Mouse (Mus musculus): ENCODE measurements at regions not wholly inside any gene's neighbourhood (a gene's known extent, or its start where the extent isn't known, plus 50 kb on each side); places are given as distances from the start of the nearest gene placed in this dataset.

GRCm38 (mm10) chr10:21488374-21488930 lies 104.5 kb upstream of the 1700020N01Rik start:
- 86% methylated on average over 7 of the region's 7 CpGs for WGBS
- ATAC-seq (ENCODE audit: low FRiP score, low TSS enrichment) = no peak

GRCm38 (mm10) chr10:21490910-21491309 lies 102.0 kb upstream of the 1700020N01Rik start:
- no peaks in the 10 kb centered on the region for H3K9me3 ChIP-seq (ENCODE audit: control insufficient read depth, low read length)
- 0 out of 2 replicates have a peak, but pooled peaks cover 2% of the 10 kb centered on the region for H3K4me1 ChIP-seq (ENCODE audit: control insufficient read depth, insufficient read depth, low read length)
- no peak for DNase-seq
- 66% methylated on average over 8 of the region's 8 CpGs for WGBS
- no peak overlapping the region for H3K4me3 ChIP-seq (replicated peaks; ENCODE audit: low read depth, low read length)
- no peak overlapping the region for H3K4me2 ChIP-seq (ENCODE audit: low read length)
- H3K27ac ChIP-seq (replicated peaks; ENCODE audit: low read depth, low read length) = no peak overlapping the region
- no peak for ATAC-seq (ENCODE audit: low FRiP score, low TSS enrichment)
- no peak overlapping the region for H3K9ac ChIP-seq (replicated peaks; ENCODE audit: low read length)
- H3K36me3 ChIP-seq (ENCODE audit: control insufficient read depth, insufficient read depth, low read length) = no peaks in the 10 kb centered on the region
- H3K27me3 ChIP-seq (ENCODE audit: control insufficient read depth, insufficient read depth, low read length) = no peaks in the 10 kb centered on the region

More at GRCm38 (mm10) chr10:21488374-21488930, 104.5 kb upstream of the 1700020N01Rik start:
- Histone ChIP-seq H3K27ac (replicated peaks; ENCODE audit: low read depth, low read length) (no peak overlapping the region), H3K27me3 (ENCODE audit: control insufficient read depth, insufficient read depth, low read length) (no peaks in the 10 kb centered on the region), H3K36me3 (ENCODE audit: control insufficient read depth, insufficient read depth, low read length) (no peaks in the 10 kb centered on the region), H3K9ac (replicated peaks; ENCODE audit: low read length) (no peak overlapping the region), H3K4me3 (replicated peaks; ENCODE audit: low read depth, low read length) (no peak overlapping the region), H3K4me1 (ENCODE audit: control insufficient read depth, insufficient read depth, low read length) (0 out of 2 replicates have a peak, but pooled peaks cover 4% of the 10 kb centered on the region), H3K9me3 (ENCODE audit: control insufficient read depth, low read length) (no peaks in the 10 kb centered on the region), H3K4me2 (ENCODE audit: low read length) (no peak overlapping the region)
- DNase-seq = no peak

GRCm38 (mm10) chr10:21492254-21492894 lies 100.6 kb upstream of the 1700020N01Rik start:
- Histone ChIP-seq H3K9ac (replicated peaks; ENCODE audit: low read length) (no peak overlapping the region), H3K9me3 (ENCODE audit: control insufficient read depth, low read length) (no peaks in the 10 kb centered on the region), H3K27ac (replicated peaks; ENCODE audit: low read depth, low read length) (no peak overlapping the region), H3K4me1 (ENCODE audit: control insufficient read depth, insufficient read depth, low read length) (no peaks in the 10 kb centered on the region), H3K27me3 (ENCODE audit: control insufficient read depth, insufficient read depth, low read length) (no peaks in the 10 kb centered on the region), H3K36me3 (ENCODE audit: control insufficient read depth, insufficient read depth, low read length) (no peaks in the 10 kb centered on the region), H3K4me3 (replicated peaks; ENCODE audit: low read depth, low read length) (no peak overlapping the region), H3K4me2 (ENCODE audit: low read length) (no peak overlapping the region)
- no peak for DNase-seq
- 47% methylated on average over 7 of the region's 7 CpGs for WGBS
- ATAC-seq (ENCODE audit: low FRiP score, low TSS enrichment) = no peak

- no peaks in the 10 kb centered on the region for H3K36me3 ChIP-seq (ENCODE audit: control insufficient read depth, insufficient read depth, low read length)
- H3K4me2 ChIP-seq (ENCODE audit: low read length) = no peak overlapping the region
- WGBS = 11% methylated on average over 1 of the region's 1 CpGs
- H3K4me3 ChIP-seq (replicated peaks; ENCODE audit: low read depth, low read length) = no peak overlapping the region
- H3K9me3 ChIP-seq (ENCODE audit: control insufficient read depth, low read length) = no peaks in the 10 kb centered on the region
- ATAC-seq (ENCODE audit: low FRiP score, low TSS enrichment) (no peak), DNase-seq (no peak)
- no peak overlapping the region for H3K9ac ChIP-seq (replicated peaks; ENCODE audit: low read length)
- H3K27ac ChIP-seq (replicated peaks; ENCODE audit: low read depth, low read length) = no peak overlapping the region
- H3K27me3 ChIP-seq (ENCODE audit: control insufficient read depth, insufficient read depth, low read length) = no peaks in the 10 kb centered on the region
- H3K4me1 ChIP-seq (ENCODE audit: control insufficient read depth, insufficient read depth, low read length) = no peaks in the 10 kb centered on the region
These were observed 98.4 kb upstream of the 1700020N01Rik start for GRCm38 (mm10) chr10:21494536-21494935.

- H3K4me2 ChIP-seq (ENCODE audit: low read length) = no peak overlapping the region
- H3K27me3 ChIP-seq (ENCODE audit: control insufficient read depth, insufficient read depth, low read length) = no peaks in the 10 kb centered on the region
- no peak overlapping the region for H3K9ac ChIP-seq (replicated peaks; ENCODE audit: low read length)
- no peak overlapping the region for H3K4me3 ChIP-seq (replicated peaks; ENCODE audit: low read depth, low read length)
- WGBS = 91% methylated on average over 3 of the region's 3 CpGs
- ATAC-seq (ENCODE audit: low FRiP score, low TSS enrichment) (no peak), DNase-seq (no peak)
- H3K27ac ChIP-seq (replicated peaks; ENCODE audit: low read depth, low read length) = no peak overlapping the region
- no peaks in the 10 kb centered on the region for H3K9me3 ChIP-seq (ENCODE audit: control insufficient read depth, low read length)
- no peaks in the 10 kb centered on the region for H3K36me3 ChIP-seq (ENCODE audit: control insufficient read depth, insufficient read depth, low read length)
- H3K4me1 ChIP-seq (ENCODE audit: control insufficient read depth, insufficient read depth, low read length) = no peaks in the 10 kb centered on the region
These were observed 95.8 kb upstream of the 1700020N01Rik start for GRCm38 (mm10) chr10:21497110-21497509.

DNA sequence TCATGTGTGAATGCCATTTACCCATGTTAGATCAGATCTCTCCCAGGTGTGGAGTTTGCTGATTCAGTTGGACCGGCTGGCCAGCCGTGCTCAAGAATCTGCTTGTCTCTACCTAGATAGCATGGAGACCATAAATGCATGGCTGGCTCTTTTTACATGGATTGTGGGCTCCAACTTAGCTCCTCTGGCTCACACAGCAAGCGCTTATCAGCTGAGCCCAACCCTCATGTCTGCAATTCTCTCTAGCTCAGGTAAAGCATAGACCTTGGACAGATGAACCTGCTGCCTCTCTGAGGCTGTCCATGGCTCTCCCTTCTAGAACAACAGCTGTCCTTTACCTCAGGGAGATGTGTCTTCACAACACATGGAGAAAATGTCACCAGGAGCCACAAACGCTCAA lies 94.8 kb upstream of the 1700020N01Rik start:
- H3K27me3 ChIP-seq (ENCODE audit: control insufficient read depth, insufficient read depth, low read length) = no peaks in the 10 kb centered on the region
- H3K36me3 ChIP-seq (ENCODE audit: control insufficient read depth, insufficient read depth, low read length) = no peaks in the 10 kb centered on the region
- no peak overlapping the region for H3K4me2 ChIP-seq (ENCODE audit: low read length)
- no peaks in the 10 kb centered on the region for H3K4me1 ChIP-seq (ENCODE audit: control insufficient read depth, insufficient read depth, low read length)
- 94% methylated on average over 4 of the region's 4 CpGs for WGBS
- no peak overlapping the region for H3K4me3 ChIP-seq (replicated peaks; ENCODE audit: low read depth, low read length)
- DNase-seq = no peak
- H3K27ac ChIP-seq (replicated peaks; ENCODE audit: low read depth, low read length) = no peak overlapping the region
- H3K9ac ChIP-seq (replicated peaks; ENCODE audit: low read length) = no peak overlapping the region
- no peak for ATAC-seq (ENCODE audit: low FRiP score, low TSS enrichment)
- H3K9me3 ChIP-seq (ENCODE audit: control insufficient read depth, low read length) = no peaks in the 10 kb centered on the region

DNA sequence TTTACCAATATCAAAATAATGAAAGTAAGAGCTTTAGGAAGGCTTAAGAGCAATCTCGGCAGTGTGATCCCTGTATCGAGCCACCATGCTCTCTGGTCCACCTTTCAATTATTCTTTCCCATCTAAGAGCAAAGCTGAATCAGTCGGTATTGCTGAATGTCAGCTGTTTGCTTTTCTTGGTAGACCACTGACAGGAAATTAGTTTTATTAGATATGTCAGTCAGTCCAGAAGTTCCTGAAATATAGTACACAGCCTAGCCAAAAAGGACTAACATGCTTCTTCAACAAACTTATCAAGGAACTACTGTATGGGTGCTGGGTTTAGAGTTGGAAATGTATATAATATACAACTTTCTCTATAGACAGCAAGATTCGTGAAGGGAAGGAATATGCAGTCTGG lies 91.3 kb upstream of the 1700020N01Rik start:
- H3K4me1 ChIP-seq (ENCODE audit: control insufficient read depth, insufficient read depth, low read length) = no peaks in the 10 kb centered on the region
- H3K4me2 ChIP-seq (ENCODE audit: low read length) = no peak overlapping the region
- no peaks in the 10 kb centered on the region for H3K36me3 ChIP-seq (ENCODE audit: control insufficient read depth, insufficient read depth, low read length)
- WGBS = 92% methylated on average over 4 of the region's 4 CpGs
- no peak overlapping the region for H3K9ac ChIP-seq (replicated peaks; ENCODE audit: low read length)
- no peak overlapping the region for H3K27ac ChIP-seq (replicated peaks; ENCODE audit: low read depth, low read length)
- H3K9me3 ChIP-seq (ENCODE audit: control insufficient read depth, low read length) = no peaks in the 10 kb centered on the region
- ATAC-seq (ENCODE audit: low FRiP score, low TSS enrichment) (no peak), DNase-seq (no peak)
- H3K4me3 ChIP-seq (replicated peaks; ENCODE audit: low read depth, low read length) = no peak overlapping the region
- H3K27me3 ChIP-seq (ENCODE audit: control insufficient read depth, insufficient read depth, low read length) = no peaks in the 10 kb centered on the region

GRCm38 (mm10) chr10:21504431-21504830 lies 88.5 kb upstream of the 1700020N01Rik start:
- no peak for DNase-seq
- H3K27me3 ChIP-seq (ENCODE audit: control insufficient read depth, insufficient read depth, low read length) = no peaks in the 10 kb centered on the region
- no peak overlapping the region for H3K27ac ChIP-seq (replicated peaks; ENCODE audit: low read depth, low read length)
- 85% methylated on average over 3 of the region's 3 CpGs for WGBS
- no peak for ATAC-seq (ENCODE audit: low FRiP score, low TSS enrichment)
- H3K4me1 ChIP-seq (ENCODE audit: control insufficient read depth, insufficient read depth, low read length) = no peaks in the 10 kb centered on the region
- no peak overlapping the region for H3K4me3 ChIP-seq (replicated peaks; ENCODE audit: low read depth, low read length)
- no peak overlapping the region for H3K9ac ChIP-seq (replicated peaks; ENCODE audit: low read length)
- H3K9me3 ChIP-seq (ENCODE audit: control insufficient read depth, low read length) = no peaks in the 10 kb centered on the region
- H3K4me2 ChIP-seq (ENCODE audit: low read length) = no peak overlapping the region
- H3K36me3 ChIP-seq (ENCODE audit: control insufficient read depth, insufficient read depth, low read length) = no peaks in the 10 kb centered on the region

- no peaks in the 10 kb centered on the region for H3K9me3 ChIP-seq (ENCODE audit: control insufficient read depth, low read length)
- ATAC-seq (ENCODE audit: low FRiP score, low TSS enrichment) = no peak
- H3K27me3 ChIP-seq (ENCODE audit: control insufficient read depth, insufficient read depth, low read length) = no peaks in the 10 kb centered on the region
- 56% methylated on average over 5 of the region's 5 CpGs for WGBS
- H3K4me1 ChIP-seq (ENCODE audit: control insufficient read depth, insufficient read depth, low read length) = no peaks in the 10 kb centered on the region
- DNase-seq = no peak
- H3K36me3 ChIP-seq (ENCODE audit: control insufficient read depth, insufficient read depth, low read length) = no peaks in the 10 kb centered on the region
- H3K27ac ChIP-seq (replicated peaks; ENCODE audit: low read depth, low read length) = no peak overlapping the region
- no peak overlapping the region for H3K9ac ChIP-seq (replicated peaks; ENCODE audit: low read length)
- H3K4me3 ChIP-seq (replicated peaks; ENCODE audit: low read depth, low read length) = no peak overlapping the region
- no peak overlapping the region for H3K4me2 ChIP-seq (ENCODE audit: low read length)
These were observed 81.6 kb upstream of the 1700020N01Rik start for GRCm38 (mm10) chr10:21511386-21511785.

All from midbrain, embryonic 14.5 days (tissue).